Mouse (Mus musculus): ENCODE measurements around the gene Rdh16f2. TPM values are rescaled to one million over a fixed set of nuclear protein-coding genes. Genes with fewer than 3 reads are reported as not detected.

Rdh16f2 gene
- total RNA-seq (2023), result not detected

DNA sequence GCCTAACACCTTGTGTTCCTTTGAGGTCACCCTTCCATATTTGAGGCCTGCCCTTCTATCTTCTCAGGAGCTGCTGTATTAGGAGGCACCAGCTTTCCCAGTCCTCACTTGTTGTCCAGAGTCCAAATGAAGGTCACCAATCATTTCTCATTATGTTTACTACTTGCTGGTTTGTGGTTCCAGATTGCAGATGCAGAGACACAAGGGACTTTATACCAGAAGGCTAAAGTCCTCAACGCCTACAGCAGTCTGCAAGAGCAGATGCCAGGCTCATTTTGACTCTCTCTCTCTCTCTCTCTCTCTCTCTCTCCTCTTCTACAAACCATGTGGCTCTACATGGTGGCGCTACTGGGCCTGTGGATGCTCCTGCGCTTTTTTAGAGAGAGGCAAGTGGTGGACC lies at the start of gene Rdh16f2:
Gene Rdh16f2, plus strand, starts transcription at position 243 of the 400 bp plus-strand sequence.

DNA sequence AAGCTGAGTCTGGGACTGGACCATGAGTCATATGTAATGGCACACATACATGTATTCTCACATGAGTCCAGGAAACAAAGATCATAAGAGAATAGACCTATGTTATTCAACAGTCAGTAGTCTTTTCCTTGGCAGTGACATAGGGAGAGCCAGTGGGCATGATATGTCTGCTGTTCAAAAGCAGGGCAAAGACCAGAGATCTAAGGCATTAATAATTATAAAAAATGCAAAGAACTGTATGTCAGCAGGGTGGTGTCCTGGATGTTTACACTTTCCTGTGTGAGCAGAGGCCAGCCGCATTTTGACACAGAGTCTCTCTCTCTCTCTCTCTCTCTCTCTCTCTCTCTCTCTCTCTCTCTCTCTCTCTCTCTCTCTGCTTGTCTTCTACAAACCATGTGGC lies 16.6 kb upstream of the Rdh16f2 start, which contains the start of gene Rdh19:
Gene Rdh19, plus strand, starts transcription at position 301 of the 400 bp plus-strand sequence.

DNA sequence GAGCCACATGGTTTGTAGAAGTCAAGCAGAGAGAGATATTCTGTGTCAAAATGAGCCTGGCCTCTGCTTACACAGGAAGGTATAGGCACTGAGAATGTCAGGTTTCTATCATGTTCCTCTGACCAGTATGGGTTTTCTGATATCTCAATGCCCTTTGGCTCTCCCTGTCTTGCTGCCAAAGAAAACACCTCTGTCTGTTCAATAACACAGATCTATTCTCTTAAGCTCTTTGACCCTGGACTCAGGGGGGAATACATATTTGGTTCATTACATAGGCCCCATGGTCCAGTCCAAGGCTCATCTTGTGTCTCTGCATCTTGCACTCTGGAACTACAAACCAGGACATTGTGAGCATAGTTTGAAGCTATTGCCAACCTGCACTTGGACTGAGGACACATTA lies 22.3 kb downstream of the Rdh16f2 start, which contains the start of gene Rdh7:
Gene Rdh7, minus strand, starts transcription at position 213 of the 400 bp plus-strand sequence.

DNA sequence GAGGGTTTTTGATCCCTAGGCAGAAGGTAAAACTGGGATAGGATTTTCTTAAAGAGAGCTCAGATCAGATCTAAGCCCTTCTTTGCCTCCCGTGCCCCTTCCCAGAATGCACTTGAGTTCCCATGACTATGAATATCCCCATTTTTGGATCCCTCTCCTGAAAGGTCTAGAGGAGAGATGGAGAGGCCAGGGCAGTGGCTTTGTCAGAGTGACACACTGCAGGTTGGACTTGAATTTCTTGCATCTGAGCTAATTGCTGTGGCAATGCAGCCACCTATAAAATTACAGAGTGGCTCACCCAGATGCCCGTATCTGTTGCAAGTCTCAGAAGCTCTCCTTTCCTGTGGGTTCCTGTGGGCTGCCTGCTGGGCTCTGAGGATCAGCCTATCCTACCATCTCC lies 31.9 kb downstream of the Rdh16f2 start, which contains the start of gene Sdr9c7:
Gene Sdr9c7, plus strand, starts transcription at position 301 of the 400 bp plus-strand sequence.

Other genes with a start within 250 kb of the Rdh16f2 start
- gene Lrp1, start 245.3 kb upstream of the Rdh16f2 start, total RNA-seq (2023), result 1 to 10 TPM in 1 of 2 experiments, under 1 TPM in 1; 0.77 to 3.9 TPM
- gene Stat6, start 223.5 kb upstream of the Rdh16f2 start, total RNA-seq (2023), result 100 to 1,000 TPM; 244 to 270 TPM
- gene Nemp1, start 199.6 kb upstream of the Rdh16f2 start, total RNA-seq (2023), result 10 to 100 TPM; 13.6 to 16.2 TPM
- 10 to 100 TPM; 34.3 to 45.4 TPM for gene Nab2, start 197.9 kb upstream of the Rdh16f2 start, total RNA-seq (2023)
- under 1 TPM in 1 of 2 experiments, not detected in 1; 0.15 TPM for gene Myo1a, start 161.3 kb upstream of the Rdh16f2 start, total RNA-seq (2023)
- not detected for gene Tac2, start 142.0 kb upstream of the Rdh16f2 start, total RNA-seq (2023)
- 10 to 100 TPM; 17.9 to 18.7 TPM for gene Zbtb39, start 126.9 kb upstream of the Rdh16f2 start, total RNA-seq (2023)
- not detected for gene Gpr182, start 114.7 kb upstream of the Rdh16f2 start, total RNA-seq (2023)
- under 1 TPM; 0.17 to 0.27 TPM for gene Rdh1, start 106.8 kb upstream of the Rdh16f2 start, total RNA-seq (2023)
- gene Rdh16f1, start 106.7 kb upstream of the Rdh16f2 start, total RNA-seq (2023), result not detected
- gene Rdh9, start 90.1 kb upstream of the Rdh16f2 start, total RNA-seq (2023), result under 1 TPM in 1 of 2 experiments, not detected in 1; 0.93 TPM
- gene Rdh16, start 65.3 kb upstream of the Rdh16f2 start, total RNA-seq (2023), result not detected
- not detected for gene Rdh19, start 16.5 kb upstream of the Rdh16f2 start, total RNA-seq (2023)
- not detected for gene Rdh7, start 22.3 kb downstream of the Rdh16f2 start, total RNA-seq (2023)
- gene Sdr9c7, start 32.0 kb downstream of the Rdh16f2 start, total RNA-seq (2023), result not detected
- gene Hsd17b6, start 141.1 kb downstream of the Rdh16f2 start, total RNA-seq (2023), result not detected
- gene Prim1, start 148.7 kb downstream of the Rdh16f2 start, total RNA-seq (2023), result 10 to 100 TPM; 12.3 to 16.8 TPM
- gene Naca, start 169.1 kb downstream of the Rdh16f2 start, total RNA-seq (2023), result 100 to 1,000 TPM; 586 to 608 TPM
- 100 to 1,000 TPM; 109 to 146 TPM for gene Ptges3, start 192.5 kb downstream of the Rdh16f2 start, total RNA-seq (2023)
- 100 to 1,000 TPM; 583 to 605 TPM for gene Atp5b, start 216.8 kb downstream of the Rdh16f2 start, total RNA-seq (2023)
- gene Baz2a, start 225.1 kb downstream of the Rdh16f2 start, total RNA-seq (2023), result 100 to 1,000 TPM; 140 to 143 TPM

Data from B cell, adult 67 days (primary cell).